Mouse (Mus musculus) limb, embryonic 10.5 days (tissue): ENCODE measurements at regions not wholly inside any gene's neighbourhood (a gene's known extent, or its start where the extent isn't known, plus 50 kb on each side); places are given as distances from the start of the nearest gene placed in this dataset.
"Not testable (repeated sequence)": the region's sequence is repeated elsewhere in the genome, so short reads cannot be mapped to it uniquely, and the experiment has no call there.

Experiments
- DNase-seq: peaks from one replicate; pipeline ENCODE4 v3.0.0-alpha.2; 2017; ENCODE audit warnings: low spot score
- H3K27ac ChIP-seq: fragments of 300-500 bp; sonication (generic); 2 replicates; pipeline ENCODE4 v1.5.1; 2016; ENCODE audit warnings: mild to moderate bottlenecking
- H3K27me3 ChIP-seq: fragments of 300-500 bp; sonication (generic); 2 replicates; pipeline ENCODE4 v1.6.1; 2016; ENCODE audit warnings: low read depth, mild to moderate bottlenecking; ENCODE audit not compliant: poor library complexity, severe bottlenecking
- H3K36me3 ChIP-seq: fragments of 300-500 bp; sonication (generic); 2 replicates; pipeline ENCODE4 v1.6.1; 2016; ENCODE audit warnings: mild to moderate bottlenecking, moderate library complexity
- H3K4me1 ChIP-seq: fragments of 300-500 bp; sonication (generic); 2 replicates; pipeline ENCODE4 v1.6.1; 2016
- H3K4me3 ChIP-seq: fragments of 300-500 bp; sonication (generic); 2 replicates; pipeline ENCODE4 v1.5.1; 2016; ENCODE audit warnings: mild to moderate bottlenecking, moderate library complexity
- H3K9me3 ChIP-seq: fragments of 300-500 bp; sonication (generic); replicated peaks from 2 replicates; pipeline ENCODE4 v1.6.1; 2016; ENCODE audit warnings: mild to moderate bottlenecking
- WGBS: fragments of 180-500 bp; shearing (Covaris S2); methylation state at CpG from one replicate; pipeline ENCODE4 v1.1.7; 2016; 5-methylcytosine and 5-hydroxymethylcytosine counted together

GRCm38 (mm10) chrX:75734628-75735302 is 140.2 kb downstream of the Pls3 start:
- H3K27me3 ChIP-seq, DNase-seq, H3K36me3 ChIP-seq, H3K9me3 ChIP-seq, H3K4me3 ChIP-seq, H3K4me1 ChIP-seq, H3K27ac ChIP-seq: not testable (repeated sequence)
- 68% methylated on average over 10 of the region's 13 CpGs for WGBS

- not testable (repeated sequence) for H3K4me1 ChIP-seq, H3K4me3 ChIP-seq, H3K9me3 ChIP-seq, H3K36me3 ChIP-seq, H3K27me3 ChIP-seq
- peak; percentile 35 for DNase-seq
- peak overlapping the region; percentile 58; the same call in 1 of the 2 replicates for H3K27ac ChIP-seq
- WGBS = 75% methylated on average over 11 of the region's 11 CpGs
Observed at GRCm38 (mm10) chrX:75733651-75734050, 141.3 kb downstream of the Pls3 start.

- WGBS = 63% methylated on average over 12 of the region's 12 CpGs
Observed at GRCm38 (mm10) chrX:75729791-75730190, 145.2 kb downstream of the Pls3 start.

GRCm38 (mm10) chrX:75728507-75728906 is 146.5 kb downstream of the Pls3 start:
- H3K9me3 ChIP-seq = no peaks in the 10 kb centered on the region
- H3K4me3 ChIP-seq = no peak overlapping the region
- H3K36me3 ChIP-seq = peaks cover 27% of the 10 kb centered on the region
- no peaks in the 10 kb centered on the region for H3K4me1 ChIP-seq
- 82% methylated on average over 4 of the region's 4 CpGs for WGBS
- H3K27me3 ChIP-seq = no peaks in the 10 kb centered on the region
- H3K27ac ChIP-seq = no peak overlapping the region
- DNase-seq = no peak

More at GRCm38 (mm10) chrX:75729791-75730190, 145.2 kb downstream of the Pls3 start:
- H3K27ac ChIP-seq, H3K27me3 ChIP-seq, H3K4me1 ChIP-seq, H3K9me3 ChIP-seq, DNase-seq, H3K4me3 ChIP-seq: not testable (repeated sequence)
- H3K36me3 ChIP-seq = peaks cover 21% of the 10 kb centered on the region

- H3K4me3 ChIP-seq, H3K27me3 ChIP-seq, H3K4me1 ChIP-seq, DNase-seq, H3K9me3 ChIP-seq, H3K27ac ChIP-seq: not testable (repeated sequence)
- 76% methylated on average over 39 of the region's 39 CpGs for WGBS
- peaks cover 31% of the 10 kb centered on the region for H3K36me3 ChIP-seq
Observed at GRCm38 (mm10) chrX:75723542-75723941, 145.5 kb upstream of the Rab39b start.

GRCm38 (mm10) chrX:75699949-75700348 is 121.9 kb upstream of the Rab39b start:
- Histone ChIP-seq H3K27ac (no peak overlapping the region), H3K27me3 (no peaks in the 10 kb centered on the region), H3K36me3 (no peaks in the 10 kb centered on the region), H3K4me1 (no peaks in the 10 kb centered on the region), H3K4me3 (no peak overlapping the region), H3K9me3 (no peaks in the 10 kb centered on the region; the same call in 1 of the 2 replicates)
- 25% methylated on average over 1 of the region's 1 CpGs for WGBS
- DNase-seq = no peak

- H3K4me1 ChIP-seq, DNase-seq, H3K4me3 ChIP-seq, H3K27me3 ChIP-seq, H3K9me3 ChIP-seq, H3K27ac ChIP-seq, H3K36me3 ChIP-seq: not testable (repeated sequence)
- 96% methylated on average over 8 of the region's 8 CpGs for WGBS
Observed at GRCm38 (mm10) chrX:75675271-75675670, 97.2 kb upstream of the Rab39b start.

GRCm38 (mm10) chrX:75673920-75674665 is 96.1 kb upstream of the Rab39b start:
- 5% methylated on average over 23 of the region's 23 CpGs for WGBS

GRCm38 (mm10) chrX:75673586-75673919 is 95.5 kb upstream of the Rab39b start:
- H3K4me1 ChIP-seq = no peaks in the 10 kb centered on the region
- no peaks in the 10 kb centered on the region for H3K27me3 ChIP-seq
- peak overlapping the region; percentile 32 for H3K4me3 ChIP-seq
- WGBS = 50% methylated on average over 13 of the region's 13 CpGs
- H3K36me3 ChIP-seq = no peaks in the 10 kb centered on the region
- DNase-seq = no peak
- H3K9me3 ChIP-seq = no peaks in the 10 kb centered on the region
- peak overlapping the region; percentile 78 for H3K27ac ChIP-seq

More at GRCm38 (mm10) chrX:75673920-75674665, 96.1 kb upstream of the Rab39b start:
- Histone ChIP-seq H3K36me3 (no peaks in the 10 kb centered on the region), H3K4me3 (peak overlapping the region; percentile 32), H3K27ac (no peak overlapping the region), H3K9me3 (no peaks in the 10 kb centered on the region), H3K4me1 (no peaks in the 10 kb centered on the region), H3K27me3 (no peaks in the 10 kb centered on the region)
- peak; percentile 85 for DNase-seq

GRCm38 (mm10) chrX:75672976-75673375 is 94.9 kb upstream of the Rab39b start:
- DNase-seq = peak; percentile 31
- Histone ChIP-seq H3K27ac (peak overlapping the region; percentile 78), H3K36me3 (no peaks in the 10 kb centered on the region), H3K4me1 (no peaks in the 10 kb centered on the region), H3K4me3 (peak overlapping the region; percentile 32), H3K27me3 (no peaks in the 10 kb centered on the region), H3K9me3 (no peaks in the 10 kb centered on the region)
- WGBS = 81% methylated on average over 13 of the region's 13 CpGs

- no peaks in the 10 kb centered on the region for H3K27me3 ChIP-seq
- WGBS = 91% methylated on average over 4 of the region's 4 CpGs
- H3K4me3 ChIP-seq = no peak overlapping the region
- no peak overlapping the region for H3K27ac ChIP-seq
- no peaks in the 10 kb centered on the region for H3K4me1 ChIP-seq
- H3K9me3 ChIP-seq = no peaks in the 10 kb centered on the region
- H3K36me3 ChIP-seq = no peaks in the 10 kb centered on the region
- no peak for DNase-seq
Observed at GRCm38 (mm10) chrX:75667636-75668035, 89.6 kb upstream of the Rab39b start.

- H3K4me3 ChIP-seq = no peak overlapping the region
- WGBS = 89% methylated on average over 7 of the region's 7 CpGs
- H3K27me3 ChIP-seq = no peaks in the 10 kb centered on the region
- H3K27ac ChIP-seq = no peak overlapping the region
- H3K4me1 ChIP-seq = no peaks in the 10 kb centered on the region
- H3K36me3 ChIP-seq = no peaks in the 10 kb centered on the region
- no peak for DNase-seq
- H3K9me3 ChIP-seq = no peaks in the 10 kb centered on the region
Observed at GRCm38 (mm10) chrX:75643402-75643801, 65.4 kb upstream of the Rab39b start.
